Mouse (Mus musculus): ENCODE measurements at regions not wholly inside any gene's neighbourhood (a gene's known extent, or its start where the extent isn't known, plus 50 kb on each side); places are given as distances from the start of the nearest gene placed in this dataset.

DNA sequence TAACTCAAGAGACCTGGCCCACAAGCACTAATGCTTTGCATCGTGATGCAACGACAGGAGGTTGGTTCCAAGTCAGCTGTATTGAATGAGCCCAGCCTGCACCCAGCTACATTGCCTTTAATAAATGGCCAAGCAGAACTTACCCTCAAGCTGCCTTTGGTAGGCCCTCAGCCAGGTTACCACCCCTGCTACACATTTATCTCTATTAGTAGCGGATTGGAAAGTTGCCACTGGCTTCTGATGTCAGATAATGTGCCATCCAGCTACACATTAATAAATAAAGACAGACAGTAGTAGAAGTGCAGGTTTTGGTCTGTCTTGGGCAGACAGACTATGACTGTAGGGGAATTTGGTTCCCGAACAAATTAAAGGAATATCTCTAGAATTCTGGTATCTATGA, 82.0 kb upstream of the 4930583I09Rik start:
- no peak for TF ChIP-seq POLR2A (IDR thresholded peaks at IDR 0.05; ENCODE audit: control insufficient read depth, low read depth, low read length)
- TF ChIP-seq CTCF (IDR thresholded peaks at IDR 0.05; ENCODE audit: control insufficient read depth, insufficient read depth, insufficient replicate concordance, low read depth, low read length) = no peak
